Mouse (Mus musculus) CH12.LX (cell line): ENCODE data around the gene Pms2.

Source experiments
- CHD2 ChIP-seq: IDR thresholded peaks from 2 replicates; pipeline ENCODE4 v1.6.1; 2011; ENCODE audit warnings: low read length, improper control_type of control experiment
- CTCF ChIP-seq, 2 experiments: IDR thresholded peaks in 1 of 2; conservative IDR thresholded peaks in 1 of 2; 2 replicates each; pipeline ENCODE4 v1.5.1; 2011 to 2012; ENCODE audit warnings: low read depth in 2 of 2, low read length in 2 of 2, improper control_type of control experiment in 1 of 2, inconsistent platforms in 1 of 2, mild to moderate bottlenecking in 1 of 2, moderate library complexity in 1 of 2
- E2F4 ChIP-seq: IDR thresholded peaks from 2 replicates; pipeline ENCODE4 v1.6.1; 2011; ENCODE audit warnings: low read depth, low read length, improper control_type of control experiment; ENCODE audit not compliant: insufficient replicate concordance
- ETS1 ChIP-seq: conservative IDR thresholded peaks from 2 replicates; pipeline ENCODE4 v1.6.1; 2012; ENCODE audit warnings: low read depth, mild to moderate bottlenecking, inconsistent platforms, low read length, improper control_type of control experiment, moderate library complexity
- MAFK ChIP-seq: IDR thresholded peaks from 2 replicates; pipeline ENCODE4 v1.6.1; 2011; ENCODE audit warnings: low read length, improper control_type of control experiment; ENCODE audit not compliant: insufficient replicate concordance
- MAX ChIP-seq: IDR thresholded peaks from 2 replicates; pipeline ENCODE4 v1.6.1; 2011; ENCODE audit warnings: low read length, improper control_type of control experiment
- NRF1 ChIP-seq: IDR thresholded peaks from 2 replicates; pipeline ENCODE4 v1.6.1; 2014; ENCODE audit warnings: low read depth, mild to moderate bottlenecking, inconsistent platforms, low read length, improper control_type of control experiment, moderate library complexity
- USF1 ChIP-seq: IDR thresholded peaks from 2 replicates; pipeline ENCODE4 v1.6.1; 2014; ENCODE audit warnings: low read depth, mild to moderate bottlenecking, inconsistent platforms, low read length, improper control_type of control experiment
- ZKSCAN1 ChIP-seq: IDR thresholded peaks from 2 replicates; pipeline ENCODE4 v1.6.1; 2012; ENCODE audit warnings: low read depth, inconsistent platforms, low read length, improper control_type of control experiment, borderline replicate concordance
- ZNF384 ChIP-seq: IDR thresholded peaks from 2 replicates; pipeline ENCODE4 v1.6.1; 2012; ENCODE audit warnings: low read depth, low read length, improper control_type of control experiment, inconsistent platforms

- TF ChIP-seq ZKSCAN1, result no peak
- no peak for TF ChIP-seq CTCF (conservative IDR thresholded peaks at IDR 0.05 in 1 of 2, IDR thresholded peaks at IDR 0.05 in 1 of 2; ENCODE audit: low read depth in 2 of 2, low read length in 2 of 2)
- TF ChIP-seq MAFK, result no peak
- TF ChIP-seq ETS1, result no peak
- TF ChIP-seq MAX, result no peak
- no peak for TF ChIP-seq USF1
- no peak for TF ChIP-seq ZNF384
- TF ChIP-seq NRF1, result no peak
- no peak for TF ChIP-seq CHD2
- no peak for TF ChIP-seq E2F4
Measured at GRCm38 (mm10) chr5:143893396-143893795, 16.4 kb upstream of the Pms2 start.
